ENCODE assay signal across 1 mouse cellular context in the genomic region with DNA sequence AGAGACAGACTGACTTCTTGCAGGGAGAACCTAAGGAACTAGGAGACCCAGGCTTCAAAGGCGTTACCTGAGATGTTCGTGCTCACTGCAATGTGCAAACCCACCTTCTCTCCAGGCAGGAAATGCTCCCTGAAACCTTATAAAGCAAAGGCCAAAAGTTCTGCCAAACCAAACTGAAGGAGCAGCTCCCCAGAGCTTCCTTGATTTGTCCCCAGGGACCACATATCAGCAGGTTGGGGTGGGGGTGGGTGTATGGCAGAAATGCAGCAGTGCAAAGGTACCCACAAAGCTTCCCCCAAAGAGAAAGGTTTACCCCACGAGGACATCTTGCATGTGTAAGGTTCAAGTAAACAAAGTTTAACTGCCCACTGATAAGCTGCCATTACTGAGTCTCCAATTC.
A peak's percentile ranks its signal among the peaks of the same experiment; 100 is the strongest.
TF ChIP-seq lines count a peak whose summit lies in the region.

No protein-coding gene starts in this region.

TF ChIP-seq in CH12.LX, 34 proteins besides CTCF, POLR2A, EP300 and RAD21 (continued from another document):
- peak; percentile 4; the same call in 1 of the 2 replicates for TF ChIP-seq CHD1 (IDR thresholded peaks at IDR 0.05; ENCODE audit: low read depth, low read length)
- no peak for TF ChIP-seq PAX5 (IDR thresholded peaks at IDR 0.05; ENCODE audit: low read length)
